Mouse (Mus musculus): ENCODE measurements around the gene Rec114. TPM values are rescaled to one million over a fixed set of nuclear protein-coding genes. Genes with fewer than 3 reads are reported as not detected.

Gene Rec114
- polyA plus RNA-seq, 1 experiment: 5.0 TPM

- 79% methylated on average over 4 of the region's 4 CpGs for WGBS
- DNase-seq (ENCODE audit: low read depth in 1 of 2, low spot score in 2 of 2): no peak
Measured at GRCm38 (mm10) chr9:58763114-58763513, 19.4 kb upstream of the Rec114 start.

GRCm38 (mm10) chr9:58762086-58762485 lies 18.3 kb upstream of the Rec114 start:
- H3K4me3 ChIP-seq (ENCODE audit: extremely low read depth, insufficient read depth, insufficient read length): no peak overlapping the region
- 79% methylated on average over 2 of the region's 2 CpGs for WGBS
- no peaks in the 10 kb centered on the region for H3K36me3 ChIP-seq (ENCODE audit: control insufficient read depth, insufficient read depth, low read length)
- H3K4me1 ChIP-seq (ENCODE audit: control insufficient read depth, insufficient read depth, insufficient read length): no peaks in the 10 kb centered on the region
- TF ChIP-seq POLR2A (IDR thresholded peaks at IDR 0.05; ENCODE audit: low read depth, low read length) (no peak), CTCF (IDR thresholded peaks at IDR 0.05; ENCODE audit: extremely low read depth, insufficient read depth, insufficient read length, insufficient replicate concordance) (no peak)
- no peak overlapping the region for H3K27ac ChIP-seq (ENCODE audit: insufficient read depth, low read length)
- H3K27me3 ChIP-seq (ENCODE audit: control insufficient read depth, insufficient read depth, low read length): no peaks in the 10 kb centered on the region
- DNase-seq (ENCODE audit: low read depth in 1 of 2, low spot score in 2 of 2): no peak

More at GRCm38 (mm10) chr9:58763114-58763513, 19.4 kb upstream of the Rec114 start:
- TF ChIP-seq POLR2A (IDR thresholded peaks at IDR 0.05; ENCODE audit: low read depth, low read length) (no peak), CTCF (IDR thresholded peaks at IDR 0.05; ENCODE audit: extremely low read depth, insufficient read depth, insufficient read length, insufficient replicate concordance) (no peak)
- H3K4me3 ChIP-seq (ENCODE audit: extremely low read depth, insufficient read depth, insufficient read length): no peak overlapping the region
- H3K36me3 ChIP-seq (ENCODE audit: control insufficient read depth, insufficient read depth, low read length): no peaks in the 10 kb centered on the region
- H3K27ac ChIP-seq (ENCODE audit: insufficient read depth, low read length): no peak overlapping the region
- no peaks in the 10 kb centered on the region for H3K27me3 ChIP-seq (ENCODE audit: control insufficient read depth, insufficient read depth, low read length)
- no peaks in the 10 kb centered on the region for H3K4me1 ChIP-seq (ENCODE audit: control insufficient read depth, insufficient read depth, insufficient read length)

GRCm38 (mm10) chr9:58758754-58759153 lies 15.0 kb upstream of the Rec114 start:
- H3K4me1 ChIP-seq (ENCODE audit: control insufficient read depth, insufficient read depth, insufficient read length): no peaks in the 10 kb centered on the region
- H3K27me3 ChIP-seq (ENCODE audit: control insufficient read depth, insufficient read depth, low read length): no peaks in the 10 kb centered on the region
- no peak for TF ChIP-seq CTCF (IDR thresholded peaks at IDR 0.05; ENCODE audit: extremely low read depth, insufficient read depth, insufficient read length, insufficient replicate concordance)
- TF ChIP-seq POLR2A (IDR thresholded peaks at IDR 0.05; ENCODE audit: low read depth, low read length): no peak
- no peak overlapping the region for H3K4me3 ChIP-seq (ENCODE audit: extremely low read depth, insufficient read depth, insufficient read length)
- H3K27ac ChIP-seq (ENCODE audit: insufficient read depth, low read length): no peak overlapping the region
- DNase-seq (ENCODE audit: low read depth in 1 of 2, low spot score in 2 of 2): no peak
- no peaks in the 10 kb centered on the region for H3K36me3 ChIP-seq (ENCODE audit: control insufficient read depth, insufficient read depth, low read length)
- 92% methylated on average over 7 of the region's 7 CpGs for WGBS

- H3K4me3 ChIP-seq (ENCODE audit: extremely low read depth, insufficient read depth, insufficient read length): no peak overlapping the region
- H3K27me3 ChIP-seq (ENCODE audit: control insufficient read depth, insufficient read depth, low read length): no peaks in the 10 kb centered on the region
- H3K4me1 ChIP-seq (ENCODE audit: control insufficient read depth, insufficient read depth, insufficient read length): no peaks in the 10 kb centered on the region
- no peaks in the 10 kb centered on the region for H3K36me3 ChIP-seq (ENCODE audit: control insufficient read depth, insufficient read depth, low read length)
- TF ChIP-seq CTCF (IDR thresholded peaks at IDR 0.05; ENCODE audit: extremely low read depth, insufficient read depth, insufficient read length, insufficient replicate concordance) (no peak), POLR2A (IDR thresholded peaks at IDR 0.05; ENCODE audit: low read depth, low read length) (no peak)
- WGBS: 79% methylated on average over 12 of the region's 12 CpGs
- no peak overlapping the region for H3K27ac ChIP-seq (ENCODE audit: insufficient read depth, low read length)
- DNase-seq (ENCODE audit: low read depth in 1 of 2, low spot score in 2 of 2): no peak
Measured at GRCm38 (mm10) chr9:58756371-58757132, 12.8 kb upstream of the Rec114 start.

GRCm38 (mm10) chr9:58753606-58754005 lies 9.8 kb upstream of the Rec114 start:
- TF ChIP-seq POLR2A (IDR thresholded peaks at IDR 0.05; ENCODE audit: low read depth, low read length) (no peak), CTCF (IDR thresholded peaks at IDR 0.05; ENCODE audit: extremely low read depth, insufficient read depth, insufficient read length, insufficient replicate concordance) (no peak)
- Histone ChIP-seq H3K4me3 (ENCODE audit: extremely low read depth, insufficient read depth, insufficient read length) (no peak overlapping the region), H3K27ac (ENCODE audit: insufficient read depth, low read length) (no peak overlapping the region), H3K36me3 (ENCODE audit: control insufficient read depth, insufficient read depth, low read length) (no peaks in the 10 kb centered on the region), H3K27me3 (ENCODE audit: control insufficient read depth, insufficient read depth, low read length) (no peaks in the 10 kb centered on the region), H3K4me1 (ENCODE audit: control insufficient read depth, insufficient read depth, insufficient read length) (no peaks in the 10 kb centered on the region)
- 90% methylated on average over 1 of the region's 1 CpGs for WGBS
- DNase-seq (ENCODE audit: low read depth in 1 of 2, low spot score in 2 of 2): no peak

- Histone ChIP-seq H3K4me3 (ENCODE audit: extremely low read depth, insufficient read depth, insufficient read length) (no peak overlapping the region), H3K4me1 (ENCODE audit: control insufficient read depth, insufficient read depth, insufficient read length) (no peaks in the 10 kb centered on the region), H3K36me3 (ENCODE audit: control insufficient read depth, insufficient read depth, low read length) (no peaks in the 10 kb centered on the region), H3K27me3 (ENCODE audit: control insufficient read depth, insufficient read depth, low read length) (no peaks in the 10 kb centered on the region), H3K27ac (ENCODE audit: insufficient read depth, low read length) (no peak overlapping the region)
- DNase-seq (ENCODE audit: low read depth in 1 of 2, low spot score in 2 of 2): no peak
- WGBS: 35% methylated on average over 4 of the region's 4 CpGs
- TF ChIP-seq POLR2A (IDR thresholded peaks at IDR 0.05; ENCODE audit: low read depth, low read length): no peak
- TF ChIP-seq CTCF (IDR thresholded peaks at IDR 0.05; ENCODE audit: extremely low read depth, insufficient read depth, insufficient read length, insufficient replicate concordance): no peak
Measured at GRCm38 (mm10) chr9:58748142-58748541, 4.4 kb upstream of the Rec114 start.

- Histone ChIP-seq H3K27me3 (ENCODE audit: control insufficient read depth, insufficient read depth, low read length) (no peaks in the 10 kb centered on the region), H3K4me3 (ENCODE audit: extremely low read depth, insufficient read depth, insufficient read length) (no peak overlapping the region), H3K4me1 (ENCODE audit: control insufficient read depth, insufficient read depth, insufficient read length) (no peaks in the 10 kb centered on the region), H3K36me3 (ENCODE audit: control insufficient read depth, insufficient read depth, low read length) (no peaks in the 10 kb centered on the region), H3K27ac (ENCODE audit: insufficient read depth, low read length) (no peak overlapping the region)
- TF ChIP-seq CTCF (IDR thresholded peaks at IDR 0.05; ENCODE audit: extremely low read depth, insufficient read depth, insufficient read length, insufficient replicate concordance) (no peak), POLR2A (IDR thresholded peaks at IDR 0.05; ENCODE audit: low read depth, low read length) (no peak)
- WGBS: 67% methylated on average over 6 of the region's 6 CpGs
- no peak for DNase-seq (ENCODE audit: low read depth in 1 of 2, low spot score in 2 of 2)
Measured at GRCm38 (mm10) chr9:58747328-58747755, 3.6 kb upstream of the Rec114 start.
